Mouse (Mus musculus): ENCODE results near the gene Ebf1. TPM values are rescaled to one million over a fixed set of nuclear protein-coding genes. Genes with fewer than 3 reads are reported as not detected.
A peak's percentile ranks its signal among the peaks of the same experiment; 100 is the strongest.

The Ebf1 gene
- polyA plus RNA-seq, 1 experiment from 2014 or later: 7.9 TPM

DNA sequence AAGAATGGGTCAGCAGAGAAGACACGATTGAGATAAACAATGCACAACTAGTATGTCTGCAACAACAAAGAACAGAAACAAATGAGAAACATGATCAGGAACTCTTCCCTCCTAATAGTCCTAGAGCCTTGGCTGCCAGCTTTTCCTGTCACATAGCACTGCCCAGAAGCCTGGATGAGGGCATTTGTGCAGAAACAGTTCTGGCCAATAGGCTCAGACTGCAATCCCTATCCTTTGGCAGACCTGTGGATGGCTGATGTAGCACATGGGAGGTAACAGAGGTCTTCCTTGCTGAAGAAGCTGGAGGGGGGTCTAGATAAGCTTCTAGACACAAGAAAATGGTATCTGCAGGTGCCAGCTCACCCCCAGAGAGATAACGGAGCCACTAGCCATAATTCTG is 64.2 kb downstream of the Ebf1 start:
- Histone ChIP-seq H3K9me3 (ENCODE audit: control insufficient read depth, low read length) (no peaks in the 10 kb centered on the region), H3K4me2 (ENCODE audit: low read depth, low read length) (no peak overlapping the region), H3K27me3 (replicated peaks; ENCODE audit: control insufficient read depth, insufficient read depth, low read length) (no peaks in the 10 kb centered on the region), H3K27ac (ENCODE audit: low read length) (no peak overlapping the region), H3K9ac (ENCODE audit: low read depth, low read length) (no peak overlapping the region), H3K4me1 (ENCODE audit: control insufficient read depth, insufficient read depth, low read length) (peaks cover 10% of the 10 kb centered on the region; the same call in 1 of the 2 replicates), H3K4me3 (ENCODE audit: low read length) (no peak overlapping the region), H3K36me3 (ENCODE audit: control insufficient read depth, insufficient read depth, low read length) (no peaks in the 10 kb centered on the region)
- ATAC-seq: no peak
- WGBS: 84% methylated on average over 2 of the region's 2 CpGs

DNA sequence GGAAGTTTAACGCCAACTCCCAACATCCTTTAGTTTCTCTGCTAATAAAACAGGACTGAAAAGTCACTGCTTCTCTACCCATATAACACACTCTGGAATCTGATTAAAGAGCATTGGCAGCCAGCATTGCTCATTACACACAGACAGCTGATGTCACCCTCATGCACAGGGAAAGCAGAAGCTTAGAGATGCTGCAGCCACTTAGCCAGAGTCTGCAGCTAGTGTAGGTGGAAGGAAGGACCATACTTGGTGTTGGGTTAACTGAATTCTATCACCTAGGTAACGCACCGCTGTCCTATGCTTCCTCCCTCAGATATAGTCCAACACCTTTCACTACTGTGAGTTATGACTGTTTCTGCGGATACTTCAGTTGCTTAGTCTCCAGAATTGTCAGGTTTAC is 64.9 kb downstream of the Ebf1 start:
- no peaks in the 10 kb centered on the region for H3K9me3 ChIP-seq (ENCODE audit: control insufficient read depth, low read length)
- no peaks in the 10 kb centered on the region for H3K36me3 ChIP-seq (ENCODE audit: control insufficient read depth, insufficient read depth, low read length)
- no peak overlapping the region for H3K27ac ChIP-seq (ENCODE audit: low read length)
- no peak overlapping the region for H3K4me2 ChIP-seq (ENCODE audit: low read depth, low read length)
- H3K27me3 ChIP-seq (replicated peaks; ENCODE audit: control insufficient read depth, insufficient read depth, low read length): no peaks in the 10 kb centered on the region
- no peak overlapping the region for H3K9ac ChIP-seq (ENCODE audit: low read depth, low read length)
- 91% methylated on average over 4 of the region's 4 CpGs for WGBS
- no peak overlapping the region for H3K4me3 ChIP-seq (ENCODE audit: low read length)
- no peak for ATAC-seq
- peaks cover 14% of the 10 kb centered on the region; the same call in 1 of the 2 replicates for H3K4me1 ChIP-seq (ENCODE audit: control insufficient read depth, insufficient read depth, low read length)

DNA sequence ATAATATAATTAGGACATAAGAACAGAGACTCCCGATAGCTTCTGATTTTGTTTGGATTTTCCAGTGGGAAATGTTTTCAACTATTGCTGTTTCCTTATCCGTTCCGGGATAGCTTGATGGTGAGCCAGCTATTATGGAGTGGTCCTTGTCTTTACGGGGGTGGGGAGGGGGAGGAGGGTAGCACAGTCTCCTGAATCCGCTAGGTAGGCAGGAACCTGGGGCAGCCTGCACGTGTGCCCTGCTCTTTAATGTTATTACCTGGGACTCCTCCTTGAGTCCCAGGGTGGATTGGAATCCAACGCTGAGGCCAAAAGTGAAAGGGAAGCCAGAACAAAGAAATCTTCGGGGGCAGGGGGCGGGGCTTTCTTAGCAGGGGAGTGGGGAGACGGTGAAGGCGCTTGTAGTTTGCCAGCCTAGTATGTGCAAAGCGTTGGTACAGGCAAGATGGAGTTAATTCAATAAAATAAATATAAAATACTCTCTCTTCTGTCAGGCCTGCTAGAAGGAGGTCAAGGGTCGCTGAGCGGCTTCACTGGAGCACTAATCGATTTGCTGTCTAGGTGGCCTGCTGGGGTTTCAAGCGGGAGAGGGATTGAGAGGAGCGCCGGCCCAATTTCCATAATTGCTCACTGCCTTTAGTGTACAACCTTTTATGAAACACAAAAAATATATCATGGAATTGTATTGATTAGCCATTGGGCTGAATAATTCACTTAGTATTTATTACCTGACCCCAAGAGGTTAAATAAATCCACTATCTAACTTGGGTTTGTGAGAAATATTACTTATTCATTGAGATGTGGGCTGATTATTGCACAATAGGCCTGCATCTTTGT is 65.8 kb downstream of the Ebf1 start:
- ATAC-seq: no peak
- H3K4me2 ChIP-seq (ENCODE audit: low read depth, low read length): no peak overlapping the region
- no peaks in the 10 kb centered on the region for H3K36me3 ChIP-seq (ENCODE audit: control insufficient read depth, insufficient read depth, low read length)
- H3K9me3 ChIP-seq (ENCODE audit: control insufficient read depth, low read length): no peaks in the 10 kb centered on the region
- H3K27me3 ChIP-seq (replicated peaks; ENCODE audit: control insufficient read depth, insufficient read depth, low read length): no peaks in the 10 kb centered on the region
- H3K4me1 ChIP-seq (ENCODE audit: control insufficient read depth, insufficient read depth, low read length): peaks cover 14% of the 10 kb centered on the region; the same call in 1 of the 2 replicates
- no peak overlapping the region for H3K27ac ChIP-seq (ENCODE audit: low read length)
- H3K9ac ChIP-seq (ENCODE audit: low read depth, low read length): no peak overlapping the region
- no peak overlapping the region for H3K4me3 ChIP-seq (ENCODE audit: low read length)
- WGBS: 39% methylated on average over 18 of the region's 18 CpGs

- H3K4me2 ChIP-seq (ENCODE audit: low read depth, low read length): peak overlapping the region; percentile 18
- 42% methylated on average over 20 of the region's 20 CpGs for WGBS
- H3K36me3 ChIP-seq (ENCODE audit: control insufficient read depth, insufficient read depth, low read length): no peaks in the 10 kb centered on the region
- no peak overlapping the region for H3K9ac ChIP-seq (ENCODE audit: low read depth, low read length)
- H3K27ac ChIP-seq (ENCODE audit: low read length): peak overlapping the region; percentile 45
- no peak for ATAC-seq
- no peaks in the 10 kb centered on the region for H3K27me3 ChIP-seq (replicated peaks; ENCODE audit: control insufficient read depth, insufficient read depth, low read length)
- H3K4me3 ChIP-seq (ENCODE audit: low read length): no peak overlapping the region
- H3K4me1 ChIP-seq (ENCODE audit: control insufficient read depth, insufficient read depth, low read length): peaks cover 14% of the 10 kb centered on the region; the same call in 1 of the 2 replicates
- no peaks in the 10 kb centered on the region for H3K9me3 ChIP-seq (ENCODE audit: control insufficient read depth, low read length)
Observed at GRCm38 (mm10) chr11:44684486-44685076, 67.5 kb downstream of the Ebf1 start.

GRCm38 (mm10) chr11:44685129-44685528 is 68.0 kb downstream of the Ebf1 start:
- Histone ChIP-seq H3K4me3 (ENCODE audit: low read length) (no peak overlapping the region), H3K9ac (ENCODE audit: low read depth, low read length) (no peak overlapping the region), H3K27ac (ENCODE audit: low read length) (peak overlapping the region; percentile 45; the same call in 1 of the 2 replicates), H3K36me3 (ENCODE audit: control insufficient read depth, insufficient read depth, low read length) (no peaks in the 10 kb centered on the region), H3K9me3 (ENCODE audit: control insufficient read depth, low read length) (no peaks in the 10 kb centered on the region), H3K27me3 (replicated peaks; ENCODE audit: control insufficient read depth, insufficient read depth, low read length) (no peaks in the 10 kb centered on the region), H3K4me2 (ENCODE audit: low read depth, low read length) (no peak overlapping the region), H3K4me1 (ENCODE audit: control insufficient read depth, insufficient read depth, low read length) (peaks cover 14% of the 10 kb centered on the region; the same call in 1 of the 2 replicates)
- WGBS: 54% methylated on average over 3 of the region's 3 CpGs
- ATAC-seq: no peak

- Histone ChIP-seq H3K36me3 (ENCODE audit: control insufficient read depth, insufficient read depth, low read length) (no peaks in the 10 kb centered on the region), H3K4me2 (ENCODE audit: low read depth, low read length) (peak overlapping the region; percentile 32; the same call in 1 of the 2 replicates), H3K4me1 (ENCODE audit: control insufficient read depth, insufficient read depth, low read length) (peaks cover 14% of the 10 kb centered on the region; the same call in 1 of the 2 replicates), H3K27me3 (replicated peaks; ENCODE audit: control insufficient read depth, insufficient read depth, low read length) (no peaks in the 10 kb centered on the region), H3K27ac (ENCODE audit: low read length) (peak overlapping the region; percentile 16; the same call in 1 of the 2 replicates), H3K9me3 (ENCODE audit: control insufficient read depth, low read length) (no peaks in the 10 kb centered on the region), H3K4me3 (ENCODE audit: low read length) (peak overlapping the region; percentile 15; the same call in 1 of the 2 replicates), H3K9ac (ENCODE audit: low read depth, low read length) (no peak overlapping the region)
- no peak for ATAC-seq
- WGBS: 25% methylated on average over 21 of the region's 21 CpGs
Observed at GRCm38 (mm10) chr11:44685911-44686361, 68.8 kb downstream of the Ebf1 start.

DNA sequence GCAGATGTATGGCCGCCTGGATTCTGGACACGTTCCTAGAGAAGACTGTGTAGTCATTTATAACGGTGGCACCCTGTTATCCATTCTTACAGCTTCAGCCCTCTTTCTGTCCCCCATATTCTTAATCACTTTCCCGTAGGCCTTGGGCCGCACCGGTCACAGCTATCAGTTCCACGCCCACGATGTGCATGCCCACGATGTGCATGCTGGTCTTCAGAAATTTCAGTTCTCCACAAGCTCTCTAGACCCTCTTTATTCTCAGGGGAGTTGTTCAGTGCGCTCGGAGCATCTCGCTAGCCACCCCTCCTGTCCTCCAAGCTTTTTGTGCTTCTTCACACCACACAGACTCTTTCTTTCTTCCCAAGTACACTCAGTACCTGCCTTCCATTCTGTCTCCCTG is 69.3 kb downstream of the Ebf1 start:
- Histone ChIP-seq H3K27ac (ENCODE audit: low read length) (0 out of 2 replicates have a peak overlapping the region, but pooled peaks have one; percentile 39), H3K4me2 (ENCODE audit: low read depth, low read length) (peak overlapping the region; percentile 32; the same call in 1 of the 2 replicates), H3K27me3 (replicated peaks; ENCODE audit: control insufficient read depth, insufficient read depth, low read length) (no peaks in the 10 kb centered on the region), H3K4me3 (ENCODE audit: low read length) (no peak overlapping the region), H3K9ac (ENCODE audit: low read depth, low read length) (no peak overlapping the region), H3K9me3 (ENCODE audit: control insufficient read depth, low read length) (no peaks in the 10 kb centered on the region), H3K4me1 (ENCODE audit: control insufficient read depth, insufficient read depth, low read length) (peaks cover 14% of the 10 kb centered on the region; the same call in 1 of the 2 replicates), H3K36me3 (ENCODE audit: control insufficient read depth, insufficient read depth, low read length) (no peaks in the 10 kb centered on the region)
- WGBS: 72% methylated on average over 12 of the region's 12 CpGs
- no peak for ATAC-seq

GRCm38 (mm10) chr11:44688542-44688941 is 71.4 kb downstream of the Ebf1 start:
- H3K4me2 ChIP-seq (ENCODE audit: low read depth, low read length): no peak overlapping the region
- H3K9ac ChIP-seq (ENCODE audit: low read depth, low read length): no peak overlapping the region
- H3K36me3 ChIP-seq (ENCODE audit: control insufficient read depth, insufficient read depth, low read length): no peaks in the 10 kb centered on the region
- no peak for ATAC-seq
- 74% methylated on average over 3 of the region's 3 CpGs for WGBS
- H3K27me3 ChIP-seq (replicated peaks; ENCODE audit: control insufficient read depth, insufficient read depth, low read length): no peaks in the 10 kb centered on the region
- no peak overlapping the region for H3K4me3 ChIP-seq (ENCODE audit: low read length)
- no peaks in the 10 kb centered on the region for H3K9me3 ChIP-seq (ENCODE audit: control insufficient read depth, low read length)
- H3K4me1 ChIP-seq (ENCODE audit: control insufficient read depth, insufficient read depth, low read length): peaks cover 14% of the 10 kb centered on the region; the same call in 1 of the 2 replicates
- H3K27ac ChIP-seq (ENCODE audit: low read length): no peak overlapping the region

DNA sequence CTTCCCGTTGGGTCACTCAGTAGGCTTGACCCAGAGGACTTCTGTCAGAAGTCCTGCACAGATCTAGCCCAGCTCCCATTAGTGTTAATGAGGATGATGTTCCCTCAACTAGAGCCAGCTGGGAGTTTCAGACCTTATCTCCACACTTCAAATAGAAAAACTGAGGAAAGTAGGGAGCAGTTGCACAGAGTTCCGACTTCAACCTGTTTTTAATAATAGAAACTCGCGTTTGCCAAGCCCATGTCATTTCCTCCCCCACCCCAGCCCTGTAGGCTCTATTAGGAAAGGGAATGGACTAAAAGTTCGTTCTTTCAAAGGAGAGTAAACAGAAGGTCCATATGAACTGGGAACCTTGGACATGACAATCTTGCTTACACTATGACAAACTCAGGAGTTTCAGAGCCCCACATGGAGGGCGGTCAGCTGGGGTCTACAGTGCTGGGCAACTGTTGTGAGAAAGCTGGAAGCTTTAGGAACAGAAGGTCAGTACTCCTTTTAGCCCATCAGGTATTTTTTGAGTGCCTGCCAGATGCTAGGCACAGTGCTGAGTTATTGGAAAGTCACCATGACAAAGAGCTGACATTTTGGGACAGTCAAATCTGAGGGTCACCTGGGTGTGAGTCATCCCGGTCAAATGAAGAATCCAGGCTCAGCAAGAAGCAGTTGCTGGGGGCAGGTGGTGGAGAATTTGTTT is 72.6 kb downstream of the Ebf1 start:
- no peak overlapping the region for H3K27ac ChIP-seq (ENCODE audit: low read length)
- H3K9ac ChIP-seq (ENCODE audit: low read depth, low read length): no peak overlapping the region
- 81% methylated on average over 7 of the region's 7 CpGs for WGBS
- H3K4me2 ChIP-seq (ENCODE audit: low read depth, low read length): no peak overlapping the region
- no peaks in the 10 kb centered on the region for H3K27me3 ChIP-seq (replicated peaks; ENCODE audit: control insufficient read depth, insufficient read depth, low read length)
- H3K4me1 ChIP-seq (ENCODE audit: control insufficient read depth, insufficient read depth, low read length): peaks cover 10% of the 10 kb centered on the region; the same call in 1 of the 2 replicates
- no peaks in the 10 kb centered on the region for H3K36me3 ChIP-seq (ENCODE audit: control insufficient read depth, insufficient read depth, low read length)
- H3K9me3 ChIP-seq (ENCODE audit: control insufficient read depth, low read length): no peaks in the 10 kb centered on the region
- H3K4me3 ChIP-seq (ENCODE audit: low read length): no peak overlapping the region
- ATAC-seq: no peak
